Mouse (Mus musculus): ENCODE measurements around the gene Cyp2f2. TPM values are rescaled to one million over a fixed set of nuclear protein-coding genes. Genes with fewer than 3 reads are reported as not detected.

Cyp2f2 gene
- polyA plus RNA-seq, 1 experiment from 2014 or later = 0.63 TPM

DNA sequence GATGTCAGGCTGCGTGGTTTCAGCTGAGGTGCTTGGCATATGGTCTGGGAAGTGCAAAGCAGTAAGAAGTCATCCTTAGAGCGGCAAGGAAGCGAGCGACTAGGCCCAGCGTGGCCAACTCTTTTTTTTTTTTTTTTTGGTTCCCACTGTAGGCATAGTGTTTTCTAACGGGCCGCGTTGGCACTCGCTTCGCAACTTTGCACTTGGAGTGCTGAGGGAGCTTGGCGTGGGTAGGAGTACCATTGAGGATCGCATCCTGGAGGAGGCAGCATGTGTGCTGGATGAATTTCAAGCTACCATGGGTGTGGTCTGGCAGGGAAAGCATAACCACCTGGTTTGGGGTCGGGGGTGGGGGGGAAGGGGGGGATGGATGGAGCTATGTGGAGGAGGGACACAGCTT lies 36.3 kb downstream of the Cyp2f2 start:
- no peak for ATAC-seq (ENCODE audit: insufficient number of reproducible peaks, insufficient read depth, low FRiP score, low TSS enrichment)
- Histone ChIP-seq H3K9me3 (no peaks in the 10 kb centered on the region), H3K4me1 (peaks cover 16% of the 10 kb centered on the region; the same call in 1 of the 2 replicates), H3K9ac (no peak overlapping the region), H3K4me3 (no peak overlapping the region), H3K27me3 (no peaks in the 10 kb centered on the region), H3K36me3 (peaks cover 29% of the 10 kb centered on the region), H3K4me2 (replicated peaks) (no peak overlapping the region), H3K27ac (no peak overlapping the region)
- WGBS = 81% methylated on average over 13 of the region's 13 CpGs

DNA sequence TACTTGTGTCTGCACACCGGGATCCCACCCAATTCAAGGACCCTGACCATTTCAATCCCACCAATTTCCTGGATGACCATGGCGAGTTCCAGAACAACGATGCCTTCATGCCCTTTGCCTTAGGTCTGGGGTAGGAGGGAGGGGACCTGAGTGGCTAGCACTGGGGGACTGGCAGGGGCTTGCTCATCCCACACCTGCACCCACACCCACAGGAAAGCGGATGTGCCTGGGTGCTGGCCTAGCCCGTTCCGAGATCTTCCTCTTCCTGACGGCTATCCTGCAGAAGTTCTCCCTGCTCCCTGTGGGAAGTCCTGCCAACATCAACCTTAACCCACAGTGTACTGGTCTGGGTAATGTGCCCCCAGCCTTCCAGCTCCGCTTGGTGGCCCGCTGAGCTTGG lies 38.5 kb downstream of the Cyp2f2 start:
- Histone ChIP-seq H3K9me3 (no peaks in the 10 kb centered on the region), H3K9ac (no peak overlapping the region), H3K27ac (no peak overlapping the region), H3K4me2 (replicated peaks) (no peak overlapping the region), H3K4me3 (no peak overlapping the region), H3K36me3 (peaks cover 49% of the 10 kb centered on the region), H3K27me3 (no peaks in the 10 kb centered on the region), H3K4me1 (peaks cover 37% of the 10 kb centered on the region)
- no peak for ATAC-seq (ENCODE audit: insufficient number of reproducible peaks, insufficient read depth, low FRiP score, low TSS enrichment)
- WGBS = 95% methylated on average over 9 of the region's 9 CpGs

- Histone ChIP-seq H3K4me1 (peaks cover 44% of the 10 kb centered on the region), H3K36me3 (peaks cover 59% of the 10 kb centered on the region), H3K4me3 (no peak overlapping the region), H3K27ac (no peak overlapping the region), H3K9ac (no peak overlapping the region), H3K9me3 (no peaks in the 10 kb centered on the region), H3K27me3 (no peaks in the 10 kb centered on the region), H3K4me2 (replicated peaks) (no peak overlapping the region)
- no peak for ATAC-seq (ENCODE audit: insufficient number of reproducible peaks, insufficient read depth, low FRiP score, low TSS enrichment)
- 94% methylated on average over 6 of the region's 6 CpGs for WGBS
These were observed 39.5 kb downstream of the Cyp2f2 start for GRCm38 (mm10) chr7:27159256-27159655.

DNA sequence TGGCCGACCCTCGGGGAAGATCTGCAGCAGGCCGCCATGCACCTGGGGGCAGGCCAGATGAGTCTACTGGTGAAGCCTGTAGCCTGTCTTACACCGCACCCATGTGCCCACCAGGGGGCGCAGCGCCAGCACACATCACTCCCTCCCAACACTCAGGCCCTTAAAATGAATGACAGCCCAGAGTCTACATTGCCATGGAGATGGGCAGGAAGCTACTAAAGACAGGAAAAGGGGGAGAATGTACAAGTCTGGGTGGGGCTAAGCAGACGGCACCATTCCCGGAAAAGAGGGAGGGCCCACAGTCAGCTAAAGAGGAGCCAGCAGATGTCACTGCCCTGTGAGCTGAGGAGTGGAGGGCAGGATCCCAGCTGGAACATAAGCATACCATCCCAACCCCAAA lies 40.2 kb downstream of the Cyp2f2 start:
- Histone ChIP-seq H3K4me2 (replicated peaks) (no peak overlapping the region), H3K4me1 (peaks cover 50% of the 10 kb centered on the region), H3K27ac (0 out of 2 replicates have a peak overlapping the region, but pooled peaks have one; percentile 46), H3K36me3 (peaks cover 65% of the 10 kb centered on the region), H3K4me3 (no peak overlapping the region), H3K9me3 (no peaks in the 10 kb centered on the region), H3K9ac (no peak overlapping the region), H3K27me3 (no peaks in the 10 kb centered on the region)
- peak; percentile 75 for ATAC-seq (ENCODE audit: insufficient number of reproducible peaks, insufficient read depth, low FRiP score, low TSS enrichment)
- WGBS = 16% methylated on average over 8 of the region's 8 CpGs

DNA sequence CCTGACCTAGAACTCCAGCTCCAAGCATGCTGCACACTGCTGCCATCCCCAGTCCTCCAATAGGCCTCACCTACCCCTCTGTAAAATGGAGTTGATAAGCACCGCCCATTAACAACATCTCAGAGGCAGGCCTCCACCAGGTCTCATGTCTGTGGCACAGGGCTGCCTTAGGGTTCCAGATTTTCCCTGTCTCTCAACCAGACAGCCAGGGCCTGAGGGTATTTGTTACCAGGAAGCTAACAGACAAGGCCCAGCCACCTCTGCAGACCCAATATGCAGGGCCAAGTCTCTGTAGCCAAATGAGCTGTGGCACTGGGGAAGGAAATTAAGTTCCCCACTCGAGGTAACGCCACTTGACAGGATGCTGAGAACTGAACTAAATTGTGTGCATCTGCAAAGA lies 41.2 kb downstream of the Cyp2f2 start:
- 0 out of 2 replicates have a peak overlapping the region, but pooled peaks have one; percentile 19 for H3K9ac ChIP-seq
- no peaks in the 10 kb centered on the region for H3K27me3 ChIP-seq
- 82% methylated on average over 3 of the region's 3 CpGs for WGBS
- no peaks in the 10 kb centered on the region for H3K9me3 ChIP-seq
- H3K36me3 ChIP-seq = peaks cover 69% of the 10 kb centered on the region
- H3K4me1 ChIP-seq = peaks cover 58% of the 10 kb centered on the region
- H3K4me3 ChIP-seq = no peak overlapping the region
- H3K4me2 ChIP-seq (replicated peaks) = no peak overlapping the region
- H3K27ac ChIP-seq = no peak overlapping the region
- ATAC-seq (ENCODE audit: insufficient number of reproducible peaks, insufficient read depth, low FRiP score, low TSS enrichment) = no peak

DNA sequence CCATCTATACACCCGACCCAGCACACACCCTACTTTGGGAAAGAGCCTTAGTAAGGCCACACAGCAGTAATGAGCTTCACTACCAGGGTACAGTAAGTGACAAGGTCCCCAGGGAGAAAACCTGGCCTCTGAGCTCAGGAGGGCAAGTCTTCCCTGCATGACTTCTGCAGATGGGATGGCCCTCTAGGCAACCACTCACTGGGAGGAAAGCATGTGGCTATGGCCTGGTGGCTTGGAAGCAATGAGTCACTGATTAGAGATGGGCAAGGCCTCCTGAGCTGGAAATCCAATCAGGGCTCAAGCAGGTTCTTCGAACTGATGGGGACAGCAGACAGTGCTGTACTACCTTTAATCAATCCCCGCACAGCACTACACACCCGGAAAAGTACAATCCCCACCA lies 42.0 kb downstream of the Cyp2f2 start:
- Histone ChIP-seq H3K4me2 (replicated peaks) (no peak overlapping the region), H3K4me3 (no peak overlapping the region), H3K36me3 (peaks cover 69% of the 10 kb centered on the region), H3K9me3 (no peaks in the 10 kb centered on the region), H3K9ac (no peak overlapping the region), H3K4me1 (peaks cover 58% of the 10 kb centered on the region), H3K27me3 (no peaks in the 10 kb centered on the region), H3K27ac (no peak overlapping the region)
- no peak for ATAC-seq (ENCODE audit: insufficient number of reproducible peaks, insufficient read depth, low FRiP score, low TSS enrichment)
- WGBS = 86% methylated on average over 4 of the region's 4 CpGs

DNA sequence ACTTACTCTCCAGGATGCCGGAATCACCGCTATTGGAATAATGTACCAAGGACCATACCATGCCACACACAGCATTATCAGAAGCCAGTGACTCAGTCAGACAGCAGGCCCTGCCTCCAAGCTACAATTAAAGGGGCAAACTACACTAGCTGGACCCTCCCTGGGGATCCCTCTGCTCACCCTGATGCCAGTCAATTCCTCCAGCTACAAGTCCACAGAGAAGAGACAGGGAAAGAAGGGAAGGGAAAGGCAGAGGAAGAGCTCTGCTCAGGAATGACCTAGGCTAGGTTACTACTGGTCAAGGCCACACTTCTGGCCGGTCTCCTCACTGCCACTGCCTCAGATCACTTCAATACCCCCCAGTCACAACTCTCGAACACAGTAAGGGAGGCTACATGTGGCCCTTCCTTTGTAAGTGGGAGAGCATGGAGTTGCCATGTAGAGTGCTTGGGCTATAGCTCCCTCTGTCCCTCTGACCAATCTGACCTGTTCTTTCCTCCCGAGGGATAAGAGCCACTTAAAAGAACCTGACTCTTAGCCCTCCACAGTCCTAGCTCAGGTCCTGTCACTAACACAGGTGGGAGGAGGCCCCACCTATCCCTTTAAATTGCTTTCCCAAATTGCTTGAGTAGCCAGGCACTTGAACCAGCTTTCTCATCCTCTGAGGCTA lies 43.2 kb downstream of the Cyp2f2 start:
- Histone ChIP-seq H3K27me3 (no peaks in the 10 kb centered on the region), H3K9me3 (no peaks in the 10 kb centered on the region), H3K4me2 (replicated peaks) (peak overlapping the region; percentile 76), H3K9ac (peak overlapping the region; percentile 12; the same call in 1 of the 2 replicates), H3K27ac (0 out of 2 replicates have a peak overlapping the region, but pooled peaks have one; percentile 0), H3K36me3 (peaks cover 60% of the 10 kb centered on the region), H3K4me1 (peaks cover 63% of the 10 kb centered on the region), H3K4me3 (peak overlapping the region; percentile 11; the same call in 1 of the 2 replicates)
- WGBS = 86% methylated on average over 5 of the region's 5 CpGs
- no peak for ATAC-seq (ENCODE audit: insufficient number of reproducible peaks, insufficient read depth, low FRiP score, low TSS enrichment)

DNA sequence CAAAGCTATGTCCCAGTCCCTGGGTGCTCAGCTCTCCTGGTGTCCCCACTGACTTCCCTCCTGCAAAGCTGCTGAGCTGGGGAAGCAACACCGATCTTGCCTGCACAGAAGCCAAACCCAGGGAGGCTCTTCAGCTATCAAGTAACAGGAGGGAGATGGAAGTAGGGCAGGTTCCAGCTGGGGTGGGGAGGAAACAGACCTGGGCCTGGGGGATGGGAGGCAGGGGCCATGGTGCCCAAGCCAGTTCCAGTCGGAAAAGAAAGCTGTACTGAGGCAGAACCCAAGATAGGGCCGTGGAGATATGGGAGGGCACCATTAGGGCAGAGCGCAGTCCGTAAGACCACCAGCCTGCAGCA lies 43.7 kb downstream of the Cyp2f2 start:
- WGBS = 79% methylated on average over 5 of the region's 5 CpGs
- H3K4me1 ChIP-seq = peaks cover 63% of the 10 kb centered on the region

GRCm38 (mm10) chr7:27164112-27164947 lies 44.6 kb downstream of the Cyp2f2 start:
- H3K27ac ChIP-seq = no peak overlapping the region
- ATAC-seq (ENCODE audit: insufficient number of reproducible peaks, insufficient read depth, low FRiP score, low TSS enrichment) = no peak
- peaks cover 51% of the 10 kb centered on the region for H3K36me3 ChIP-seq
- peak overlapping the region; percentile 76 for H3K4me2 ChIP-seq (replicated peaks)
- peak overlapping the region; percentile 77 for H3K4me3 ChIP-seq
- H3K4me1 ChIP-seq = peaks cover 63% of the 10 kb centered on the region
- peak overlapping the region; percentile 77 for H3K9ac ChIP-seq
- 85% methylated on average over 33 of the region's 33 CpGs for WGBS
- no peaks in the 10 kb centered on the region for H3K27me3 ChIP-seq
- no peaks in the 10 kb centered on the region for H3K9me3 ChIP-seq

More for the DNA sequence above, 43.7 kb downstream of the Cyp2f2 start:
- Histone ChIP-seq H3K9ac (peak overlapping the region; percentile 77), H3K27me3 (no peaks in the 10 kb centered on the region), H3K4me2 (replicated peaks) (peak overlapping the region; percentile 76), H3K36me3 (peaks cover 57% of the 10 kb centered on the region), H3K4me3 (peak overlapping the region; percentile 11; the same call in 1 of the 2 replicates), H3K27ac (0 out of 2 replicates have a peak overlapping the region, but pooled peaks have one; percentile 0), H3K9me3 (no peaks in the 10 kb centered on the region)
- no peak for ATAC-seq (ENCODE audit: insufficient number of reproducible peaks, insufficient read depth, low FRiP score, low TSS enrichment)

GRCm38 (mm10) chr7:27165007-27165655 lies 45.4 kb downstream of the Cyp2f2 start:
- ATAC-seq (ENCODE audit: insufficient number of reproducible peaks, insufficient read depth, low FRiP score, low TSS enrichment) = no peak; the same call in 1 of the 2 replicates
- no peaks in the 10 kb centered on the region for H3K27me3 ChIP-seq
- peak overlapping the region; percentile 77 for H3K4me3 ChIP-seq
- H3K4me1 ChIP-seq = peaks cover 60% of the 10 kb centered on the region
- no peaks in the 10 kb centered on the region for H3K9me3 ChIP-seq
- 76% methylated on average over 23 of the region's 23 CpGs for WGBS
- peak overlapping the region; percentile 76 for H3K4me2 ChIP-seq (replicated peaks)
- peak overlapping the region; percentile 77 for H3K9ac ChIP-seq
- no peak overlapping the region for H3K27ac ChIP-seq
- peaks cover 52% of the 10 kb centered on the region for H3K36me3 ChIP-seq

- ATAC-seq (ENCODE audit: insufficient number of reproducible peaks, insufficient read depth, low FRiP score, low TSS enrichment) = no peak
- peaks cover 52% of the 10 kb centered on the region for H3K36me3 ChIP-seq
These were observed 46.0 kb downstream of the Cyp2f2 start for GRCm38 (mm10) chr7:27165696-27166095.

More at GRCm38 (mm10) chr7:27165696-27166095, 46.0 kb downstream of the Cyp2f2 start:
- Histone ChIP-seq H3K4me2 (replicated peaks) (peak overlapping the region; percentile 76), H3K9ac (peak overlapping the region; percentile 77), H3K4me3 (peak overlapping the region; percentile 77), H3K4me1 (peaks cover 54% of the 10 kb centered on the region), H3K27me3 (no peaks in the 10 kb centered on the region), H3K27ac (peak overlapping the region; percentile 96), H3K9me3 (no peaks in the 10 kb centered on the region)
- WGBS = 4% methylated on average over 8 of the region's 8 CpGs
